Mouse (Mus musculus) neural tube, embryonic 13.5 days (tissue): Measurements from ENCODE around the gene Lsm6. TPM values are rescaled to one million over a fixed set of nuclear protein-coding genes. Genes with fewer than 3 reads are reported as not detected.

Experiments used
- polyA plus RNA-seq: library from polyadenylated mRNA; unstranded; fragments of >200 nt; fragmentation: Nextera tagmentation; extraction: Ambion mirVana; gene quantifications from 2 replicates; pipeline ENCODE4 v1.2.1, GENCODE M21; 2015

The Lsm6 gene
- polyA plus RNA-seq, 1 experiment from 2014 or later, result 170 TPM

Other genes with a start within 250 kb of the Lsm6 start
- 11.0 and 13.0 TPM in 2 replicates for gene Zfp827, start 207.3 kb upstream of the Lsm6 start, polyA plus RNA-seq